Mouse (Mus musculus) limb, embryonic 12.5 days (tissue): ENCODE data around the gene Mki67. TPM values are rescaled to one million over a fixed set of nuclear protein-coding genes. Genes with fewer than 3 reads are reported as not detected.

Source experiments
- ATAC-seq: fragments of 200-750 bp; cut with Nextera tagmentation; 2 replicates; pipeline ENCODE4 v1.8.0; 2017; ENCODE audit warnings: low read depth, moderate TSS enrichment; ENCODE audit not compliant: insufficient number of reproducible peaks, insufficient read depth, low FRiP score, low TSS enrichment
- H3K27ac ChIP-seq: fragments of 300-500 bp; sonication (generic); 2 replicates; pipeline ENCODE4 v1.5.1; 2016; ENCODE audit warnings: mild to moderate bottlenecking, moderate library complexity
- H3K27me3 ChIP-seq: fragments of 300-500 bp; sonication (generic); 2 replicates; pipeline ENCODE4 v1.6.1; 2016; ENCODE audit warnings: mild to moderate bottlenecking, moderate library complexity
- H3K36me3 ChIP-seq: fragments of 300-500 bp; sonication (generic); 2 replicates; pipeline ENCODE4 v1.6.1; 2016; ENCODE audit warnings: mild to moderate bottlenecking, moderate library complexity
- H3K4me1 ChIP-seq: fragments of 300-500 bp; sonication (generic); replicated peaks from 2 replicates; pipeline ENCODE4 v1.6.1; 2016
- H3K4me2 ChIP-seq: fragments of 300-500 bp; sonication (generic); 2 replicates; pipeline ENCODE4 v1.6.1; 2016; ENCODE audit warnings: mild to moderate bottlenecking, moderate library complexity
- H3K4me3 ChIP-seq: fragments of 300-500 bp; sonication (generic); replicated peaks from 2 replicates; pipeline ENCODE4 v1.5.1; 2016; ENCODE audit warnings: mild to moderate bottlenecking
- H3K9ac ChIP-seq: fragments of 300-500 bp; sonication (generic); replicated peaks from 2 replicates; pipeline ENCODE4 v1.6.1; 2016; ENCODE audit warnings: mild to moderate bottlenecking, moderate library complexity
- H3K9me3 ChIP-seq: fragments of 300-500 bp; sonication (generic); 2 replicates; pipeline ENCODE4 v1.6.1; 2016; ENCODE audit warnings: mild to moderate bottlenecking, moderate library complexity
- WGBS: fragments of 180-500 bp; shearing (Covaris S2); methylation state at CpG from one replicate; pipeline ENCODE4 v1.1.7; 2016; 5-methylcytosine and 5-hydroxymethylcytosine counted together
- polyA plus RNA-seq: library from polyadenylated mRNA; unstranded; fragments of >200 nt; fragmentation: Nextera tagmentation; extraction: Ambion mirVana; gene quantifications from 2 replicates; pipeline ENCODE4 v1.2.1, GENCODE M21; 2016

The Mki67 gene
- polyA plus RNA-seq, 1 experiment from 2014 or later = 50.5 TPM

GRCm38 (mm10) chr7:135646976-135647375 lies 69.2 kb downstream of the Mki67 start:
- Histone ChIP-seq H3K4me2 (no peak overlapping the region), H3K27ac (no peak overlapping the region), H3K9ac (no peak overlapping the region), H3K9me3 (0 out of 2 replicates have a peak, but pooled peaks cover 3% of the 10 kb centered on the region), H3K4me3 (no peak overlapping the region), H3K27me3 (no peaks in the 10 kb centered on the region), H3K4me1 (no peaks in the 10 kb centered on the region), H3K36me3 (no peaks in the 10 kb centered on the region)
- ATAC-seq = no peak
- WGBS = 79% methylated on average over 6 of the region's 6 CpGs

GRCm38 (mm10) chr7:135644452-135644851 lies 71.7 kb downstream of the Mki67 start:
- no peaks in the 10 kb centered on the region for H3K36me3 ChIP-seq
- no peak for ATAC-seq

GRCm38 (mm10) chr7:135641698-135642507 lies 74.3 kb downstream of the Mki67 start:
- Histone ChIP-seq H3K4me3 (no peak overlapping the region), H3K27ac (no peak overlapping the region), H3K4me2 (no peak overlapping the region), H3K36me3 (no peaks in the 10 kb centered on the region), H3K27me3 (peaks cover 4% of the 10 kb centered on the region; the same call in 1 of the 2 replicates), H3K9me3 (no peaks in the 10 kb centered on the region), H3K4me1 (no peaks in the 10 kb centered on the region), H3K9ac (no peak overlapping the region)
- ATAC-seq = no peak
- 66% methylated on average over 14 of the region's 14 CpGs for WGBS

More at GRCm38 (mm10) chr7:135644452-135644851, 71.7 kb downstream of the Mki67 start:
- H3K4me2 ChIP-seq = no peak overlapping the region
- no peak overlapping the region for H3K9ac ChIP-seq
- WGBS = 91% methylated on average over 1 of the region's 1 CpGs
- peaks cover 4% of the 10 kb centered on the region; the same call in 1 of the 2 replicates for H3K27me3 ChIP-seq
- no peak overlapping the region for H3K27ac ChIP-seq
- H3K9me3 ChIP-seq = 0 out of 2 replicates have a peak, but pooled peaks cover 3% of the 10 kb centered on the region
- no peaks in the 10 kb centered on the region for H3K4me1 ChIP-seq
- no peak overlapping the region for H3K4me3 ChIP-seq

Other genes with a start within 250 kb of the Mki67 start
- gene Clrn3, start 187.7 kb downstream of the Mki67 start, polyA plus RNA-seq = not detected in 2 replicates
- gene Ptpre, start 178.9 kb downstream of the Mki67 start, polyA plus RNA-seq = 2.0 and 2.2 TPM in 2 replicates